Mouse (Mus musculus): ENCODE measurements around the gene Cdh23. TPM values are rescaled to one million over a fixed set of nuclear protein-coding genes. Genes with fewer than 3 reads are reported as not detected.

The Cdh23 gene
- polyA plus RNA-seq, 1 experiment from 2014 or later = 0.87 TPM

DNA sequence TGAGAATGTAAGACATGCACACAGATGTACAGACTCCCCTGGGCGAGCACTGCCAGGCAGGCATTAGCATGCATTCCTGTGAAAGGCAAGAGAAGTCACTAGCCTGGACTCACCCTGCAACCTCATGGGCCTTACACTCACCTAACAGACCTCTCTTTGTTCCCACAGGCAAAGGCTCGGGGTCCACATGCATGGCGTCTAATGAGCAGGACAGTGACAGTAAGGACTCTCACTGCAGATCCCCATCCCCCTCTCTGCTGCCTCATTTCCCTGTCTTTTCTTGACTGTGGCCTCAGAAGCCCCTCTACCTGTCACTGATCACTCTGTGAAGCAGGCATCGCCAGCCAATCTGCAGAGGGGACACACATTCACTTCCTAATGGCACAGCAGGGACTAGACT, 337.5 kb downstream of the Cdh23 start:
- Histone ChIP-seq H3K36me3 (replicated peaks; ENCODE audit: control insufficient read depth, insufficient read depth, low read depth, low read length) (no peaks in the 10 kb centered on the region), H3K27me3 (ENCODE audit: control insufficient read depth, insufficient read depth, low read length) (no peaks in the 10 kb centered on the region), H3K9me3 (replicated peaks; ENCODE audit: control insufficient read depth, low read length) (no peaks in the 10 kb centered on the region), H3K4me2 (ENCODE audit: low read depth, low read length) (no peak overlapping the region), H3K4me1 (ENCODE audit: control insufficient read depth, insufficient read depth, low read length) (no peaks in the 10 kb centered on the region), H3K4me3 (ENCODE audit: low read depth, low read length) (no peak overlapping the region), H3K9ac (replicated peaks; ENCODE audit: low read length) (no peak overlapping the region), H3K27ac (replicated peaks; ENCODE audit: low read depth, low read length) (no peak overlapping the region)
- WGBS = 24% methylated on average over 4 of the region's 4 CpGs
- no peak for ATAC-seq (replicated peaks; ENCODE audit: insufficient number of reproducible peaks, low FRiP score, low TSS enrichment, low read depth)
- no peak for DNase-seq (ENCODE audit: low spot score)

DNA sequence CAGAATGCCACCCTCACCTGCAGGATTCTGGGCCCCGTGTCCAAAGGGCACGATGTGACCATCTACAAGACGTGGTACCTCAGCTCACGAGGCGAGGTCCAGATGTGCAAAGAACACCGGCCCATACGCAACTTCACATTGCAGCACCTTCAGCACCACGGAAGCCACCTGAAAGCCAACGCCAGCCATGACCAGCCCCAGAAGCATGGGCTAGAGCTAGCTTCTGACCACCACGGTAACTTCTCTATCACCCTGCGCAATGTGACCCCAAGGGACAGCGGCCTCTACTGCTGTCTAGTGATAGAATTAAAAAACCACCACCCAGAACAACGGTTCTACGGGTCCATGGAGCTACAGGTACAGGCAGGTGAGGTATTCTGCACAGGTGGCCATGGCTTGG, 338.4 kb downstream of the Cdh23 start:
- 95% methylated on average over 14 of the region's 14 CpGs for WGBS
- Histone ChIP-seq H3K4me3 (ENCODE audit: low read depth, low read length) (no peak overlapping the region), H3K27ac (replicated peaks; ENCODE audit: low read depth, low read length) (no peak overlapping the region), H3K36me3 (replicated peaks; ENCODE audit: control insufficient read depth, insufficient read depth, low read depth, low read length) (no peaks in the 10 kb centered on the region), H3K9ac (replicated peaks; ENCODE audit: low read length) (no peak overlapping the region), H3K27me3 (ENCODE audit: control insufficient read depth, insufficient read depth, low read length) (no peaks in the 10 kb centered on the region), H3K9me3 (replicated peaks; ENCODE audit: control insufficient read depth, low read length) (no peaks in the 10 kb centered on the region), H3K4me2 (ENCODE audit: low read depth, low read length) (no peak overlapping the region), H3K4me1 (ENCODE audit: control insufficient read depth, insufficient read depth, low read length) (no peaks in the 10 kb centered on the region)
- ATAC-seq (replicated peaks; ENCODE audit: insufficient number of reproducible peaks, low FRiP score, low TSS enrichment, low read depth) (no peak), DNase-seq (ENCODE audit: low spot score) (no peak)

GRCm38 (mm10) chr10:60357441-60357840, 338.8 kb downstream of the Cdh23 start:
- no peak overlapping the region for H3K9ac ChIP-seq (replicated peaks; ENCODE audit: low read length)
- H3K4me3 ChIP-seq (ENCODE audit: low read depth, low read length) = no peak overlapping the region
- H3K9me3 ChIP-seq (replicated peaks; ENCODE audit: control insufficient read depth, low read length) = no peaks in the 10 kb centered on the region
- no peaks in the 10 kb centered on the region for H3K27me3 ChIP-seq (ENCODE audit: control insufficient read depth, insufficient read depth, low read length)
- no peak for DNase-seq (ENCODE audit: low spot score)
- no peak for ATAC-seq (replicated peaks; ENCODE audit: insufficient number of reproducible peaks, low FRiP score, low TSS enrichment, low read depth)
- 90% methylated on average over 4 of the region's 4 CpGs for WGBS
- H3K36me3 ChIP-seq (replicated peaks; ENCODE audit: control insufficient read depth, insufficient read depth, low read depth, low read length) = no peaks in the 10 kb centered on the region
- no peak overlapping the region for H3K27ac ChIP-seq (replicated peaks; ENCODE audit: low read depth, low read length)
- H3K4me2 ChIP-seq (ENCODE audit: low read depth, low read length) = no peak overlapping the region
- H3K4me1 ChIP-seq (ENCODE audit: control insufficient read depth, insufficient read depth, low read length) = no peaks in the 10 kb centered on the region

DNA sequence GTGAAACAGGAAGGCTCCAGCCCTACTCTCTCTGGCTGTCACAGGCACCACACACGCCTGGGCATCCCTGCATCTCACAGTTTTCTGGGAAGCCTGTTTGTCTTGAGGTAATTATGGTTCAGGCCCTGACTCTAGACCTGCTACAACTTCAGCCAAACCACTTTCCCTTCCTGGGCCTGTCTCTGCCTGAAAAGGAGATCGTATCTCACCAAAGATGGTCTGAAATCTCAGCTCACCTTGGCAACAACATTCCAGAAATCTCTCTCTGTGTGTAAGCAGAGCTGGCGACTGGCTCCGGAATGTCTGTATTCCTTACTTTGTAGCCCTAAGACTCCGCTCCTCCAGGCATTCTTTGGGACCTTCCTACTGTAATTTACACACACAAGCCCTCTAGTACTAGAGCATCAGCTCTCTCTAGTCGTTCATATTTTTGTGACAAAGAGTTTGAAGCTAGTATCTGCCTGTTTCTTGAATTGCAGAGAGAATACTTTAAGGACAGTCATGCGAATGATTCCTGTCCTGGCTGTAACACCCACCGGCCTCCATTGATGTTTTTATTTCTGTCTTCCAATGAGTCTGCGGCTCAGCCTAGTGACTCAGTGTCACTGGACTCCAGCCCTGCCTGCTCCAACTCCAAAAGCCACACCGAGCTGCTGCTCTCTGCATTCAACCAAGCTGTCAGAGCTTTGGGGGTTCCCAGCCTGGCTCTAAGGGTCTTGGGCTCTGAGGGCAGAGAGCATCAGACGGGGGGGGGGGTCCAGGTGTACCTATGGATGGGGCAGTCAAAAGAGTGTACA, 341.2 kb downstream of the Cdh23 start:
- Histone ChIP-seq H3K4me3 (ENCODE audit: low read depth, low read length) (no peak overlapping the region), H3K9me3 (replicated peaks; ENCODE audit: control insufficient read depth, low read length) (no peaks in the 10 kb centered on the region), H3K9ac (replicated peaks; ENCODE audit: low read length) (no peak overlapping the region), H3K4me1 (ENCODE audit: control insufficient read depth, insufficient read depth, low read length) (no peaks in the 10 kb centered on the region; the same call in 1 of the 2 replicates), H3K27ac (replicated peaks; ENCODE audit: low read depth, low read length) (no peak overlapping the region), H3K4me2 (ENCODE audit: low read depth, low read length) (no peak overlapping the region), H3K27me3 (ENCODE audit: control insufficient read depth, insufficient read depth, low read length) (no peaks in the 10 kb centered on the region), H3K36me3 (replicated peaks; ENCODE audit: control insufficient read depth, insufficient read depth, low read depth, low read length) (no peaks in the 10 kb centered on the region)
- DNase-seq (ENCODE audit: low spot score) (peak; percentile 30), ATAC-seq (replicated peaks; ENCODE audit: insufficient number of reproducible peaks, low FRiP score, low TSS enrichment, low read depth) (no peak)
- 67% methylated on average over 11 of the region's 11 CpGs for WGBS

GRCm38 (mm10) chr10:60354003-60354325, 342.3 kb downstream of the Cdh23 start:
- Histone ChIP-seq H3K4me2 (ENCODE audit: low read depth, low read length) (no peak overlapping the region), H3K4me1 (ENCODE audit: control insufficient read depth, insufficient read depth, low read length) (no peaks in the 10 kb centered on the region; the same call in 1 of the 2 replicates), H3K27me3 (ENCODE audit: control insufficient read depth, insufficient read depth, low read length) (no peaks in the 10 kb centered on the region), H3K9me3 (replicated peaks; ENCODE audit: control insufficient read depth, low read length) (no peaks in the 10 kb centered on the region), H3K4me3 (ENCODE audit: low read depth, low read length) (no peak overlapping the region), H3K9ac (replicated peaks; ENCODE audit: low read length) (no peak overlapping the region), H3K27ac (replicated peaks; ENCODE audit: low read depth, low read length) (no peak overlapping the region), H3K36me3 (replicated peaks; ENCODE audit: control insufficient read depth, insufficient read depth, low read depth, low read length) (no peaks in the 10 kb centered on the region)
- WGBS = 78% methylated on average over 4 of the region's 4 CpGs
- no peak for DNase-seq (ENCODE audit: low spot score)
- no peak for ATAC-seq (replicated peaks; ENCODE audit: insufficient number of reproducible peaks, low FRiP score, low TSS enrichment, low read depth)

GRCm38 (mm10) chr10:60353241-60354002, 342.9 kb downstream of the Cdh23 start:
- WGBS = 63% methylated on average over 5 of the region's 5 CpGs
- DNase-seq (ENCODE audit: low spot score) = no peak
- Histone ChIP-seq H3K27me3 (ENCODE audit: control insufficient read depth, insufficient read depth, low read length) (no peaks in the 10 kb centered on the region), H3K27ac (replicated peaks; ENCODE audit: low read depth, low read length) (no peak overlapping the region), H3K9ac (replicated peaks; ENCODE audit: low read length) (no peak overlapping the region), H3K4me2 (ENCODE audit: low read depth, low read length) (no peak overlapping the region), H3K36me3 (replicated peaks; ENCODE audit: control insufficient read depth, insufficient read depth, low read depth, low read length) (no peaks in the 10 kb centered on the region), H3K9me3 (replicated peaks; ENCODE audit: control insufficient read depth, low read length) (no peaks in the 10 kb centered on the region), H3K4me1 (ENCODE audit: control insufficient read depth, insufficient read depth, low read length) (no peaks in the 10 kb centered on the region; the same call in 1 of the 2 replicates), H3K4me3 (ENCODE audit: low read depth, low read length) (no peak overlapping the region)
- ATAC-seq (replicated peaks; ENCODE audit: insufficient number of reproducible peaks, low FRiP score, low TSS enrichment, low read depth) = no peak

GRCm38 (mm10) chr10:60351761-60352455, 344.4 kb downstream of the Cdh23 start:
- 10% methylated on average over 7 of the region's 7 CpGs for WGBS

More at GRCm38 (mm10) chr10:60351761-60352455, 344.4 kb downstream of the Cdh23 start:
- Histone ChIP-seq H3K4me2 (ENCODE audit: low read depth, low read length) (no peak overlapping the region; the same call in 1 of the 2 replicates), H3K36me3 (replicated peaks; ENCODE audit: control insufficient read depth, insufficient read depth, low read depth, low read length) (no peaks in the 10 kb centered on the region), H3K27me3 (ENCODE audit: control insufficient read depth, insufficient read depth, low read length) (no peaks in the 10 kb centered on the region), H3K4me1 (ENCODE audit: control insufficient read depth, insufficient read depth, low read length) (no peaks in the 10 kb centered on the region; the same call in 1 of the 2 replicates), H3K9me3 (replicated peaks; ENCODE audit: control insufficient read depth, low read length) (no peaks in the 10 kb centered on the region), H3K4me3 (ENCODE audit: low read depth, low read length) (no peak overlapping the region), H3K27ac (replicated peaks; ENCODE audit: low read depth, low read length) (peak overlapping the region; percentile 68), H3K9ac (replicated peaks; ENCODE audit: low read length) (no peak overlapping the region)
- ATAC-seq (replicated peaks; ENCODE audit: insufficient number of reproducible peaks, low FRiP score, low TSS enrichment, low read depth) = peak; percentile 32; the same call in 1 of the 2 replicates
- peak; percentile 53 for DNase-seq (ENCODE audit: low spot score)
